Mouse (Mus musculus): ENCODE data around the gene Slc47a1. TPM values are rescaled to one million over a fixed set of nuclear protein-coding genes. Genes with fewer than 3 reads are reported as not detected.
A peak's percentile ranks its signal among the peaks of the same experiment; 100 is the strongest.
"Not testable (repeated sequence)": the region's sequence is repeated elsewhere in the genome, so short reads cannot be mapped to it uniquely, and the experiment has no call there.

The Slc47a1 gene
- polyA plus RNA-seq, 1 experiment from 2014 or later = 0.76 TPM

DNA sequence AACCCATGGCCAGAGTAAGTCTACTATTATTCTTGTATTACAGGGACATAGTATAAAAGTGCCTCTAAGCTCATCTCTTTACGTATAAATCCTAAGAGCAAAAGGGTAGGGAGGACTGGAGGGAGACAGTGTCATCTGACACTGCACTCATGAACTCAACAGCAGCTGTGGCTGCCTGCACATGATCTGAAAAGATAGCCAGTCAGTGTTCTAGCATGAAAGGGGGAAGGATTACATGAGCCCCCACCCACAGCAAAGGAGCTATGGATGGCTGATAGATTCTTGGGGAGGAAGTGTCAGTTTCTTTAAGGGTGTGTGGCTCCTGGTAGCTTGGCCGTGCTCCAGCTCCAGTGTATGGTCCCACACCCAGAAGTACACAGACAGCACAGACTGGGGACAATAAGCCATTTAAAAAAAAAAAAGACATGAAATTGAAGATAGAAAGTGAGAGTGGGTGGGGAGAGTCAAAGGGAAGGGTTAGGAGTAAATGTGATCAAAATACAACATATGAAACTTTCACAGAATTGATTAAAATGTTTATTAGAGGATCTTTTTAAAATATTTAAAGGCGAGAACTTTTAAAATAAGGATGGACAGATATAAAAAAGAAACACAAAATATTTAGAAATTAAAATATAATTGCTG is 58.1 kb downstream of the Slc47a1 start:
- TF ChIP-seq CTCF (IDR thresholded peaks at IDR 0.05; ENCODE audit: low read depth) = no peak
- no peak overlapping the region for H3K27ac ChIP-seq (ENCODE audit: low read depth)
- H3K4me2 ChIP-seq = no peak overlapping the region
- ATAC-seq (ENCODE audit: insufficient read depth) (no peak; the same call in 1 of the 2 replicates), DNase-seq (no peak)
- WGBS = 44% methylated on average over 3 of the region's 3 CpGs
- H3K4me1 ChIP-seq (ENCODE audit: insufficient read depth) = no peaks in the 10 kb centered on the region
- H3K27me3 ChIP-seq (ENCODE audit: insufficient read depth, low read length) = no peaks in the 10 kb centered on the region
- no peak overlapping the region for H3K4me3 ChIP-seq (ENCODE audit: low read depth, low read length)
- H3K36me3 ChIP-seq (ENCODE audit: insufficient read depth) = no peaks in the 10 kb centered on the region
- no peak overlapping the region for H3K9ac ChIP-seq
- no peaks in the 10 kb centered on the region for H3K9me3 ChIP-seq (ENCODE audit: low read depth, low read length)

GRCm38 (mm10) chr11:61319233-61319922 is 58.8 kb downstream of the Slc47a1 start:
- Histone ChIP-seq H3K4me3 (ENCODE audit: low read depth, low read length) (no peak overlapping the region), H3K27ac (ENCODE audit: low read depth) (no peak overlapping the region), H3K4me1 (ENCODE audit: insufficient read depth) (no peaks in the 10 kb centered on the region), H3K36me3 (ENCODE audit: insufficient read depth) (no peaks in the 10 kb centered on the region), H3K27me3 (ENCODE audit: insufficient read depth, low read length) (no peaks in the 10 kb centered on the region), H3K4me2 (no peak overlapping the region), H3K9ac (no peak overlapping the region), H3K9me3 (ENCODE audit: low read depth, low read length) (no peaks in the 10 kb centered on the region)
- 36% methylated on average over 12 of the region's 12 CpGs for WGBS
- DNase-seq (no peak), ATAC-seq (ENCODE audit: insufficient read depth) (peak; percentile 21; the same call in 1 of the 2 replicates)
- no peak for TF ChIP-seq CTCF (IDR thresholded peaks at IDR 0.05; ENCODE audit: low read depth)

DNA sequence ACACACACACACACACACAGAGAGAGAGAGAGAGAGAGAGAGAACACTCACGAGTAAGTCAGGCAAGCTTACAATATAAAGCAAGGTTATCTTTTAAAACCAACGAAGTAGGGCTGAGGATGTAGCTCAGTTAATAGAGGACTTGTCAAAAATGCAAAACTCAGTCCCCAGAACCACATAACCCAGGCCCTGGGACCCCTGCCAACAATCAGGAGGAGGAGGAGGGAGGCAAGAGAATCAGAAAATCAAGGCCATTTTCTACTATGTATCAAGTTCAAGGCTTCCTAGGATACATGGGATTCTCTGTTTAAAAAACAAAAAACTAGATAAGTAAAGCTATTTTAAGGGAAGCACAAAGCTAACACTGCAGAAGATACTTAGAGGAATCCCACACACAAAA is 61.3 kb downstream of the Slc47a1 start:
- 25% methylated on average over 2 of the region's 2 CpGs for WGBS
- H3K27me3 ChIP-seq (ENCODE audit: insufficient read depth, low read length) = no peaks in the 10 kb centered on the region
- DNase-seq (peak; percentile 37), ATAC-seq (ENCODE audit: insufficient read depth) (no peak)
- no peak overlapping the region for H3K4me2 ChIP-seq
- H3K9ac ChIP-seq = no peak overlapping the region
- H3K27ac ChIP-seq (ENCODE audit: low read depth) = no peak overlapping the region
- H3K4me1 ChIP-seq (ENCODE audit: insufficient read depth) = no peaks in the 10 kb centered on the region
- no peaks in the 10 kb centered on the region for H3K36me3 ChIP-seq (ENCODE audit: insufficient read depth)
- TF ChIP-seq CTCF (IDR thresholded peaks at IDR 0.05; ENCODE audit: low read depth) = no peak
- H3K4me3 ChIP-seq (ENCODE audit: low read depth, low read length) = no peak overlapping the region
- no peaks in the 10 kb centered on the region for H3K9me3 ChIP-seq (ENCODE audit: low read depth, low read length)

DNA sequence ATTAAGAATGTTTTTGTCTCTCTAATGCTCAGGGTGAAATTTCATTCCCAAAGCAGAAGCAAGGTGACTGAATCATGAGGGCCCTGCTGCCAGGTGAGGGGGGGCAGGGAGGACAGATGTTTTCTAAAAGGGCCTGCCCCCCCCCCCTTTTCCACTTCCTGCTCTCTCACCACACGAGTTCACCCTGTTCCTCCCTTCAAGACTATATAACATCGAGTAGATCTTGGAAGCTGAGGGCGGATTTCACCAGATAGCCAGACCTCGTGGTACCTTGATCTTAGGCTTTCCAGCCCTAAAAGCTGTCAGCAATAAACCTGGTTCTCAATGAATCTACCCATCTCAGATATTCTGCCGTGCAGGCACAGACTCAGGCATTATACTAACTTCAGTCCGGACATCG is 67.8 kb downstream of the Slc47a1 start:
- Histone ChIP-seq H3K4me1 (ENCODE audit: insufficient read depth) (no peaks in the 10 kb centered on the region), H3K9ac (no peak overlapping the region), H3K4me3 (ENCODE audit: low read depth, low read length) (no peak overlapping the region), H3K27ac (ENCODE audit: low read depth) (no peak overlapping the region), H3K9me3 (ENCODE audit: low read depth, low read length) (0 out of 2 replicates have a peak, but pooled peaks cover 1% of the 10 kb centered on the region), H3K27me3 (ENCODE audit: insufficient read depth, low read length) (no peaks in the 10 kb centered on the region), H3K4me2 (no peak overlapping the region), H3K36me3 (ENCODE audit: insufficient read depth) (no peaks in the 10 kb centered on the region)
- DNase-seq (no peak), ATAC-seq (ENCODE audit: insufficient read depth) (no peak)
- WGBS = 62% methylated on average over 7 of the region's 7 CpGs
- no peak for TF ChIP-seq CTCF (IDR thresholded peaks at IDR 0.05; ENCODE audit: low read depth)

DNA sequence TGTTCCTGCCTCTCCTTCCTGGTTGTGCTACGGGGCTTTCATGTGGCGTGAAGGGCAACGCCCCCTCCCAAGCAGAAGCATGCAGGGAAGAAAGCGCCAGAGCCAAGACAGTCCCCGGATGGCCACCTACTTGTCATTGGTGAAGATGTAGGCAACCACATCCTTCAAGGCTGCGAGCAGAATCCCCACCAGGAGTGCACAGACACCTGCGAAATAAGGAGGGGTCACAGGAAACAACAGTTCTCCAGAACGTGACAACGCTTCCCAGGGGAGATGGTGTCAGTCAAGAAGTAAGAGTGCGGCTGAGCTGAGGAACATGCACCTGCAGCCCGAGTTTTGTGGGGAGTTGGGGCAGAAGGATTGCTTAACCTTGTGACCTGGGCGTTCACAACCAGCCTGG is 68.3 kb downstream of the Slc47a1 start:
- 56% methylated on average over 12 of the region's 12 CpGs for WGBS
- no peak for ATAC-seq (ENCODE audit: insufficient read depth)
- DNase-seq = no peak
- Histone ChIP-seq H3K27me3 (ENCODE audit: insufficient read depth, low read length) (no peaks in the 10 kb centered on the region), H3K36me3 (ENCODE audit: insufficient read depth) (no peaks in the 10 kb centered on the region), H3K9ac (no peak overlapping the region), H3K4me1 (ENCODE audit: insufficient read depth) (no peaks in the 10 kb centered on the region), H3K4me2 (no peak overlapping the region), H3K27ac (ENCODE audit: low read depth) (no peak overlapping the region), H3K4me3 (ENCODE audit: low read depth, low read length) (no peak overlapping the region), H3K9me3 (ENCODE audit: low read depth, low read length) (0 out of 2 replicates have a peak, but pooled peaks cover 2% of the 10 kb centered on the region)
- TF ChIP-seq CTCF (IDR thresholded peaks at IDR 0.05; ENCODE audit: low read depth) = no peak

DNA sequence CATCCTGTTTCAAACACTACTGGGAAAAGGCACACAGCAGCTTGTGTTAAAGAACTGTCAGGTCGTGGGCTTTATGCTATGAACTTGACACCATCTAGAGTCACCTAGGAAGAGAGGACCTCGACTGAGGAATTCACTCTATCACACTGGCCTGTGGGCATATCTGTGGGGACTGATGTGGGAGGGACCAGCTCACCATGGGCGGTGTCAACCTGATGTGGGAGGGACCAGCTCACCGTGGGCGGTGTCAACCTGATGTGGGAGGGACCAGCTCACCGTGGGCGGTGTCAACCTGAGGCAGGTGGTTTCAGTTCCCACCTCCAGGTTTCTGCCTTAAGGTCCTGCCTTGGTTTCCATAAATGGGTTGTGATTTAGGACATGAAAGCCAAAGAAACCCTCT is 70.3 kb downstream of the Slc47a1 start:
- Histone ChIP-seq H3K4me3 (ENCODE audit: low read depth, low read length) (no peak overlapping the region), H3K27ac (ENCODE audit: low read depth) (no peak overlapping the region), H3K9me3 (ENCODE audit: low read depth, low read length) (0 out of 2 replicates have a peak, but pooled peaks cover 2% of the 10 kb centered on the region), H3K36me3 (ENCODE audit: insufficient read depth) (no peaks in the 10 kb centered on the region), H3K27me3 (ENCODE audit: insufficient read depth, low read length) (no peaks in the 10 kb centered on the region), H3K9ac (no peak overlapping the region), H3K4me1 (ENCODE audit: insufficient read depth) (no peaks in the 10 kb centered on the region), H3K4me2 (no peak overlapping the region)
- TF ChIP-seq CTCF (IDR thresholded peaks at IDR 0.05; ENCODE audit: low read depth) = no peak
- ATAC-seq (ENCODE audit: insufficient read depth) (no peak), DNase-seq (no peak)
- WGBS = 35% methylated on average over 7 of the region's 7 CpGs

DNA sequence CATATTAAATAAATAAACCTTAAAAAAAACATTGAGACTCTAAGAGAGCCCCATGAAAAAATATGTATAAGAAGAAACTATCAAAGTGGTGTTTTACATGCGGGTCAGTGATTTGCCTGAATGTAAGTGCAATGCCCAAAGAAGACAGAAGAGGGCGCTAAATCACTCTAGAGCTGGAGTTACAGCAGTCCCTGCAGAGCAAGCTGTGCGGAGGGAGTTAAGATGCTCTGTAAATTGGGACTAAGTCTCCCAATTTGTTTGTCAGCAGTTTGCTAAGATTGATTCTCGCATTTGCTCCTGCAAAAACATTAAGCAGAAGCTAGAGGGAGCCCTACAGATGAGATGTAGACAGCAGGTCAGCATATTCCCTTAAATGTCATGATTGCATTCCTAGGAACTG is 72.8 kb downstream of the Slc47a1 start:
- Histone ChIP-seq H3K9ac (no peak overlapping the region), H3K36me3 (ENCODE audit: insufficient read depth) (no peaks in the 10 kb centered on the region), H3K4me1 (ENCODE audit: insufficient read depth) (no peaks in the 10 kb centered on the region), H3K9me3 (ENCODE audit: low read depth, low read length) (0 out of 2 replicates have a peak, but pooled peaks cover 2% of the 10 kb centered on the region), H3K4me3 (ENCODE audit: low read depth, low read length) (no peak overlapping the region), H3K27me3 (ENCODE audit: insufficient read depth, low read length) (no peaks in the 10 kb centered on the region), H3K27ac (ENCODE audit: low read depth) (no peak overlapping the region), H3K4me2 (no peak overlapping the region)
- ATAC-seq (ENCODE audit: insufficient read depth) (no peak), DNase-seq (peak; percentile 46)
- TF ChIP-seq CTCF (IDR thresholded peaks at IDR 0.05; ENCODE audit: low read depth) = peak; percentile 40; the same call in 1 of the 2 replicates
- WGBS = 81% methylated on average over 4 of the region's 4 CpGs

GRCm38 (mm10) chr11:61304535-61304934 is 73.6 kb downstream of the Slc47a1 start:
- not testable (repeated sequence) for H3K36me3 ChIP-seq (ENCODE audit: insufficient read depth); ATAC-seq (ENCODE audit: insufficient read depth); H3K4me1 ChIP-seq (ENCODE audit: insufficient read depth); H3K4me2 ChIP-seq; DNase-seq; H3K27ac ChIP-seq (ENCODE audit: low read depth); H3K27me3 ChIP-seq (ENCODE audit: insufficient read depth, low read length); H3K9ac ChIP-seq; H3K9me3 ChIP-seq (ENCODE audit: low read depth, low read length); H3K4me3 ChIP-seq (ENCODE audit: low read depth, low read length)
- WGBS = 93% methylated on average over 6 of the region's 10 CpGs

All from lung, embryonic 14.5 days (tissue).